ENCODE assay signal across 8 mouse cellular contexts in the genomic region with DNA sequence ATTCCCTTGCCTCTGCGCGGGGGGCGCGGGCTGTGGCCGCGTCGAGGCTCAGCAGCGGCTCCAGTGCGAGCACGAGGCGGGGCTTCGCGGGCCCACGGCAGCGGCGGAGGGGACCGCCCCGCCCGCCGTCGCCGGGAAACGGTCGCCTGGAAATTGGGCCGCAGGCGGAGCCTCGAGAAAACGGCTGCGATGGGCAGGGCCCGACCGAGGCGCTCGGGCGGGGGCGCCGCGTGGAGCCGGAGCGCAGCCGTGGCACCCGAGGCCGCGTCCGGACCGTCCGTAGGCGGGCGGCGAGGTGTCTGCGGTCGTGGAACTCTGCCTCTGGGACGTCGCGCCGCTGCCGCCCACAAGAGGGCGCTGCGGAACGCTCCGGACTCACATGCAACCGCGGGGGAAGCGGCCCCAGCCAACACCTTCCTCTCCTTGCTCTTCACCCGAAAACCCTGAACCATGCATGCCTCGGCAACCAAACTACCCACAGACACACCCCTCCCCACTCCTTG. TPM values are rescaled to one million over a fixed set of nuclear protein-coding genes. Genes with fewer than 3 reads are reported as not detected.
DNase-seq lines count a peak whose midpoint lies in the region; ATAC-seq and TF ChIP-seq lines count a peak whose summit lies in the region.

A gene (minus strand): TSS at position 52 of the 503 bp plus-strand sequence.

- H3K9ac ChIP-seq in heart, embryonic 13.5 days = peak within 1 kb of the TSS; percentile 77
- peak within 1 kb of the TSS; percentile 52 for H3K9ac ChIP-seq in kidney, postnatal 0 days (ENCODE audit: low read depth, low read length)
- no peak within 1 kb of the TSS for H3K9ac ChIP-seq in liver, embryonic 11.5 days (ENCODE audit: low read depth, low read length)

- peaks cover 44% of the 10 kb centered on the region for H3K4me1 ChIP-seq in heart, embryonic 13.5 days
- H3K4me1 ChIP-seq in kidney, postnatal 0 days (replicated peaks; ENCODE audit: insufficient read depth, low read length) = peaks cover 13% of the 10 kb centered on the region; the same call in 1 of the 2 replicates
- H3K4me1 ChIP-seq in liver, embryonic 11.5 days (replicated peaks; ENCODE audit: control insufficient read depth, insufficient read depth, low read length) = peaks cover 17% of the 10 kb centered on the region

- peak; percentile 97 for TF ChIP-seq CTCF in C2C12 (IDR thresholded peaks at IDR 0.05; ENCODE audit: control insufficient read depth, insufficient read depth, insufficient read length)
- TF ChIP-seq CTCF in kidney, postnatal 0 days (IDR thresholded peaks at IDR 0.05; ENCODE audit: low read depth) = peak; percentile 82

- no peak within 1 kb of the TSS for H3ac ChIP-seq in C2C12 (ENCODE audit: control insufficient read depth, insufficient read length, low read depth)

- H3K36me3 ChIP-seq in C2C12 (ENCODE audit: control insufficient read depth, insufficient read depth) = peaks cover 34% of the 10 kb centered on the region
- no peaks in the 10 kb centered on the region; the same call in 1 of the 2 replicates for H3K36me3 ChIP-seq in heart, embryonic 13.5 days
- no peaks in the 10 kb centered on the region for H3K36me3 ChIP-seq in kidney, postnatal 0 days (ENCODE audit: insufficient read depth, low read length)
- no peaks in the 10 kb centered on the region for H3K36me3 ChIP-seq in liver, embryonic 11.5 days (ENCODE audit: control insufficient read depth, insufficient read depth, low read length)
- H3K36me3 ChIP-seq in splenic B cell, adult 2 months (ENCODE audit: control insufficient read depth, insufficient read depth, low read length, poor library complexity, severe bottlenecking) = no peaks in the 10 kb centered on the region

- no peaks in the 10 kb centered on the region for H3K79me3 ChIP-seq in C2C12 (ENCODE audit: low read depth)

- under 1% methylated on average over 65 of the region's 65 CpGs for WGBS in heart, embryonic 13.5 days
- under 1% methylated on average over 49 of the region's 65 CpGs for WGBS in kidney, postnatal 0 days
- under 1% methylated on average over 65 of the region's 65 CpGs for WGBS in liver, embryonic 11.5 days

- H3K27ac ChIP-seq in heart, embryonic 13.5 days (replicated peaks) = no peak within 1 kb of the TSS
- no peak within 1 kb of the TSS for H3K27ac ChIP-seq in kidney, postnatal 0 days
- no peak within 1 kb of the TSS for H3K27ac ChIP-seq in liver, embryonic 11.5 days (ENCODE audit: low read depth, low read length)

- H3K79me2 ChIP-seq in C2C12 (ENCODE audit: control insufficient read depth, insufficient read depth) = peaks cover 19% of the 10 kb centered on the region

- ATAC-seq in erythroid progenitor cell, adult 5-6 weeks (replicated peaks; ENCODE audit: low FRiP score, poor library complexity, severe bottlenecking) = peak; percentile 28; the same call in 1 of the 2 replicates
- ATAC-seq in heart, embryonic 13.5 days (ENCODE audit: extremely low read depth, insufficient number of reproducible peaks, low FRiP score, low TSS enrichment) = no peak
- ATAC-seq in kidney, postnatal 0 days (replicated peaks; ENCODE audit: low FRiP score, low read depth) = peak; percentile 34
- peak; percentile 19; the same call in 1 of the 2 replicates for ATAC-seq in liver, embryonic 11.5 days (replicated peaks; ENCODE audit: low FRiP score)

- H3K4me3 ChIP-seq in C2C12 (ENCODE audit: insufficient read depth, poor library complexity, severe bottlenecking) = no peak within 1 kb of the TSS
- H3K4me3 ChIP-seq in heart, embryonic 13.5 days = peak within 1 kb of the TSS; percentile 58
- H3K4me3 ChIP-seq in kidney, postnatal 0 days (replicated peaks; ENCODE audit: low read depth, low read length) = peak within 1 kb of the TSS; percentile 38
- H3K4me3 ChIP-seq in liver, embryonic 11.5 days (ENCODE audit: low read depth, low read length) = peak within 1 kb of the TSS; percentile 50

- H3K27me3 ChIP-seq in C2C12 (ENCODE audit: control insufficient read depth, insufficient read depth, insufficient read length) = no peaks in the 10 kb centered on the region
- peaks cover 92% of the 10 kb centered on the region for H3K27me3 ChIP-seq in heart, embryonic 13.5 days (replicated peaks)
- peaks cover 42% of the 10 kb centered on the region for H3K27me3 ChIP-seq in kidney, postnatal 0 days (ENCODE audit: insufficient read depth, low read length)
- H3K27me3 ChIP-seq in liver, embryonic 11.5 days (replicated peaks; ENCODE audit: control insufficient read depth, insufficient read depth, low read length) = peaks cover 99% of the 10 kb centered on the region
- H3K27me3 ChIP-seq in splenic B cell, adult 2 months (ENCODE audit: control insufficient read depth, insufficient read depth, low read length, poor library complexity, severe bottlenecking) = no peaks in the 10 kb centered on the region; the same call in 1 of the 2 replicates

- no peaks in the 10 kb centered on the region for H3K9me3 ChIP-seq in heart, embryonic 13.5 days
- no peaks in the 10 kb centered on the region for H3K9me3 ChIP-seq in kidney, postnatal 0 days (replicated peaks; ENCODE audit: low read length)
- H3K9me3 ChIP-seq in liver, embryonic 11.5 days (ENCODE audit: control insufficient read depth, low read length) = no peaks in the 10 kb centered on the region

- peak; percentile 93 for DNase-seq in brain, adult 2 months (ENCODE audit: low read depth, low spot score)
- DNase-seq in kidney, postnatal 0 days (ENCODE audit: low spot score) = peak; percentile 80
- DNase-seq in liver, embryonic 11.5 days (ENCODE audit: low spot score) = peak; percentile 83
- DNase-seq in naive thymus-derived CD4-positive, alpha-beta T cell, adult 2 months (ENCODE audit: low read depth) = peak; percentile 88
- DNase-seq in splenic B cell, adult 2 months (ENCODE audit: low read depth, low spot score) = peak; percentile 88

- H3K4me2 ChIP-seq in heart, embryonic 13.5 days = peak within 1 kb of the TSS; percentile 81
- peak within 1 kb of the TSS; percentile 72 for H3K4me2 ChIP-seq in kidney, postnatal 0 days (ENCODE audit: low read length)
- H3K4me2 ChIP-seq in liver, embryonic 11.5 days = peak within 1 kb of the TSS; percentile 86

TF ChIP-seq in C2C12, 6 proteins besides CTCF, POLR2A, EP300 and RAD21:
- TF ChIP-seq USF1 (IDR thresholded peaks at IDR 0.05; ENCODE audit: low read depth) (no peak), MYOD1 (IDR thresholded peaks at IDR 0.05; ENCODE audit: control insufficient read depth, insufficient read length, low read depth) (no peak)

RNA-seq across cellular contexts. Expression of the gene that starts here (rescaled TPM):
- polyA plus RNA-seq in C2C12 (2012; fragmentation: generic; extraction: Trizol) = 5.3 TPM
- total RNA-seq in erythroid progenitor cell, adult 5-6 weeks (2015; ENCODE audit: low replicate concordance) = 6.1 TPM in 1 of 2 replicates, not detected in the other
- 4.2 TPM in 1 of 2 replicates, not detected in the other for total RNA-seq in erythroid progenitor cell, adult 5-6 weeks (2017; ENCODE audit: low replicate concordance)
- polyA plus RNA-seq in heart, embryonic 13.5 days (2015; fragmentation: Nextera tagmentation; extraction: Ambion mirVana) = 1.4 and 1.8 TPM in 2 replicates
- 1.3 and 2.0 TPM in 2 replicates for polyA plus RNA-seq in kidney, postnatal 0 days (2015; fragmentation: Nextera tagmentation; extraction: Ambion mirVana)
- polyA plus RNA-seq in liver, embryonic 11.5 days (2014; fragmentation: Nextera tagmentation; extraction: Ambion mirVana) = not detected in 2 replicates

Comparison
In these comparisons a context has a peak if more than half of its experiments do, and no peak if none do; other contexts are left out.
1. Peak in DNase-seq, ATAC-seq, H3K4me3 ChIP-seq and H3K4me2 ChIP-seq in liver, embryonic 11.5 days; RNA of the gene not detected or under 1 TPM.